Mouse (Mus musculus): ENCODE measurements around the gene Gnl3l. TPM values are rescaled to one million over a fixed set of nuclear protein-coding genes. Genes with fewer than 3 reads are reported as not detected.
A peak's percentile ranks its signal among the peaks of the same experiment; 100 is the strongest.

Gnl3l gene
- polyA plus RNA-seq, 1 experiment from 2014 or later: 7.0 TPM

DNA sequence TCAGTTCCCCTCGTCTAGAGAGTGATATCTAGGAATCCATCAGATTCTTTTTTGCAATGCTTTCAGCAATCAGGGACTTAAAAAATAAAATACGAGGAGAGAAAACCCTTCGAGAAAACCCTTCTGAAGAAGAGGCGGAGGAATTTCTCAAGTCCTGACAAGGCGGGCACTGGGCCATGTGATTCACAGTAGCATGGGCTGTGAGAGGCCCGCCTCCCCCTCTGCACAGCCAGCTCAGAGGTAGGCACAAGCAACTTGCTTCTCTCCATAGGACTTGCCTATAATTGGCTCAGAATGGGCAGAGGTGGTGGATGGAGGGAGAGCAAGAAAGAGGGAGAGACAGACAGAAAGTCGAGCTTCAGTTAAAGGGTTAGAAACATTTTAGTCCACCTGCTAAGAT is 33.2 kb upstream of the Gnl3l start:
- TF ChIP-seq EP300 (IDR thresholded peaks at IDR 0.05; ENCODE audit: low read depth): no peak
- TF ChIP-seq CTCF (IDR thresholded peaks at IDR 0.05; ENCODE audit: low read depth): no peak
- ATAC-seq (no peak), DNase-seq (no peak)
- no peaks in the 10 kb centered on the region for H3K4me1 ChIP-seq (ENCODE audit: insufficient read depth)
- H3K27me3 ChIP-seq (ENCODE audit: insufficient read depth, low read length): 0 out of 2 replicates have a peak, but pooled peaks cover 3% of the 10 kb centered on the region
- no peak overlapping the region for H3K27ac ChIP-seq (ENCODE audit: low read depth)
- no peaks in the 10 kb centered on the region for H3K9me3 ChIP-seq (ENCODE audit: low read length)
- H3K36me3 ChIP-seq (replicated peaks; ENCODE audit: insufficient read depth, low read length): no peaks in the 10 kb centered on the region
- H3K4me2 ChIP-seq (ENCODE audit: low read depth, low read length): no peak overlapping the region
- H3K9ac ChIP-seq (replicated peaks): no peak overlapping the region
- WGBS (ENCODE audit: insufficient replicate concordance): 65% methylated on average over 7 of the region's 7 CpGs
- no peak overlapping the region for H3K4me3 ChIP-seq (ENCODE audit: low read depth, low read length)

DNA sequence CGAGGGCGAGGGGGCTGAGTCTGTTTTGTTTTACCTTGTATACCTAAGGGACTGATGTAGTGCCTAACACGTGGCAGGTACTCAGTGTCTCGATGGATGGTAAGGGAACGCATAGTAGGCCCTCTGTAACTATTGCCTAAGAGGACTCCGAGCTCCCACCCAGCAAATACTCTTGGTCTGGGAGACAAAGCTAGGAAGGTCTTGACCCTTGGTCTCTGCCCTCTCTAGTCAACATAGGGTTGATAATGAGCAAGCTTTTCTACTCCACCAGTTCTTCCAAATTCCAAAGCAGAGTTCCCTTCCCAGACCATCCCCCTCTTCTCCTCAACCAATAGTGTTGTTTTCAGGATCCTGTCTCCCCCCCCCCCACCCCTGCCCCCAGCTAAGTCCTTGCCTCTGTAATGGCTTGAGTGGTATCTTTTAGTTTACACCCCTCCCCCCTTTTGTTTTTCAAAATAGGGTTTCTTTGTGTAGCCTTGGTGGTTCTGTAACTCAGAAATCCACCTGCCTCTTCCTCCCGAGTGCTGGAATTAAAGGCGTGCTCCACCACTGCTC is 32.6 kb upstream of the Gnl3l start:
- Histone ChIP-seq H3K4me3 (ENCODE audit: low read depth, low read length) (no peak overlapping the region), H3K4me2 (ENCODE audit: low read depth, low read length) (no peak overlapping the region), H3K9ac (replicated peaks) (no peak overlapping the region), H3K27me3 (ENCODE audit: insufficient read depth, low read length) (0 out of 2 replicates have a peak, but pooled peaks cover 3% of the 10 kb centered on the region), H3K36me3 (replicated peaks; ENCODE audit: insufficient read depth, low read length) (no peaks in the 10 kb centered on the region), H3K9me3 (ENCODE audit: low read length) (no peaks in the 10 kb centered on the region), H3K4me1 (ENCODE audit: insufficient read depth) (no peaks in the 10 kb centered on the region), H3K27ac (ENCODE audit: low read depth) (no peak overlapping the region)
- TF ChIP-seq EP300 (IDR thresholded peaks at IDR 0.05; ENCODE audit: low read depth) (no peak), CTCF (IDR thresholded peaks at IDR 0.05; ENCODE audit: low read depth) (no peak)
- 50% methylated on average over 8 of the region's 8 CpGs for WGBS (ENCODE audit: insufficient replicate concordance)
- no peak for DNase-seq
- ATAC-seq: no peak

DNA sequence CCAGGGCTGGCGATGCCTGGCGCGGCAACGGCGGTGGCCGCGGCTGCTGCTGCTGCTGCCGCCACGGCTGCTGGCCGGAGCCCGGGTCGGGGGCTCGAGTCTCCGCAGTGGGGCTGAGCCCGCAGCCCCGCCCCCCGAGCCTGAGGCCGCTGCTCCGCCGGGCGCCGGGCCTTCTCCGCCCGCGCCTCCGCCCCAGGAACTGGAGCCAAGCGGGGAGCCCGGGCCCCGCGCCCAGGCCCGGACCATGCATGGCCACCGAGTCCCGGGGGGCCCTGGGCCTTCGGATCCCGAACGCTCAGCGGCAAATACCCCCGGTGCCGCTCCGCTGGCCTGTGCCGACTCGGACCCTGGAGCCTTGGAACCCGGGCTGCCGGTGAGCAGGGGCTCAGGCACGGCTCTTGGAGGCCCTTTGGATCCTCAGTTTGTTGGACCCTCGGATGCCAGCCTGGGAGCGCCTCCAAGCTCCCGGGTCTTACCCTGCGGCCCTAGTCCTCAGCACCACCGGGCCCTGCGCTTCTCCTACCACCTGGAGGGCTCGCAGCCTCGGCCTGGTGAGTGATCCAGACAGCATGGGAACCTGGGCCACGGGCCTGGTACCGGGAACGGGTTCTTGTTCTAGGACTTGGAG is 30.4 kb upstream of the Gnl3l start:
- TF ChIP-seq EP300 (IDR thresholded peaks at IDR 0.05; ENCODE audit: low read depth): no peak
- TF ChIP-seq CTCF (IDR thresholded peaks at IDR 0.05; ENCODE audit: low read depth): no peak
- Histone ChIP-seq H3K27ac (ENCODE audit: low read depth) (peak overlapping the region; percentile 39; the same call in 1 of the 2 replicates), H3K4me3 (ENCODE audit: low read depth, low read length) (peak overlapping the region; percentile 60), H3K9ac (replicated peaks) (peak overlapping the region; percentile 61), H3K9me3 (ENCODE audit: low read length) (no peaks in the 10 kb centered on the region), H3K36me3 (replicated peaks; ENCODE audit: insufficient read depth, low read length) (no peaks in the 10 kb centered on the region), H3K27me3 (ENCODE audit: insufficient read depth, low read length) (peaks cover 3% of the 10 kb centered on the region; the same call in 1 of the 2 replicates), H3K4me2 (ENCODE audit: low read depth, low read length) (peak overlapping the region; percentile 72), H3K4me1 (ENCODE audit: insufficient read depth) (no peaks in the 10 kb centered on the region)
- ATAC-seq: peak; percentile 49; the same call in 1 of the 2 replicates
- peak; percentile 18 for DNase-seq
- 28% methylated on average over 17 of the region's 56 CpGs for WGBS (ENCODE audit: insufficient replicate concordance)

DNA sequence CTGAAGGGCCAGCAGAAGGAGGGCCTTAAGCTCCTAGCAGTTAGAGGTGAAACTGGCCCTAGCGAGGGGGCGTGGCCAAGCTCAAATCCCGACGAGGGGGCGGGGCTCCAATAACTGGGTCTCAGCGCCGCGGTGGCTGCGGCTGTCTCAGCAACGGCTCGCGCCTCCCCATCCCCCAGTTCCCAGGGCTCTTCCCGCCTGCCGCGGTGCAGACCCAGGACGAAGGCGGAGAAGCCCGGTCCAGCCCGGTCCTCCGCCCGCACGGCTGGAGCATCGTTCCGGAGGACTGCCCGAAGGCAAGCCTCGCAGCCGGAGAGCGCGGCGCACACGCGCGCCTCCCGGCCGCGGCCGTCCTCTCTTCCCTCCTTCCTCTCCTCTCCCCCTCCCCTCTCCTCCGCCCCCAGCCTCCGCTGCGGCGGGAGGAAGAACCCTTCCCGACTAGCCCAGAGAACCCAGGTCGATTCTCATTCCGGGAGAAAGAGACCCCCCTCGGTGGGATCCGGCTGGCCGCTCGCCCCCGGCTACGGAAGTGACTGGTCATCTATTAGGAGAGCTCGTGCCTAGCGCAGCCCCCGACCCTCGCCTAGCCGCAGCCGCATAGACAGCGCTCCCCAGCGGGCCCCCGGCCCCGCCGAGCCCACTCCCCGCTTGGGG is 29.8 kb upstream of the Gnl3l start:
- Histone ChIP-seq H3K36me3 (replicated peaks; ENCODE audit: insufficient read depth, low read length) (no peaks in the 10 kb centered on the region), H3K4me3 (ENCODE audit: low read depth, low read length) (peak overlapping the region; percentile 60), H3K4me2 (ENCODE audit: low read depth, low read length) (peak overlapping the region; percentile 72), H3K9me3 (ENCODE audit: low read length) (no peaks in the 10 kb centered on the region), H3K4me1 (ENCODE audit: insufficient read depth) (no peaks in the 10 kb centered on the region), H3K27me3 (ENCODE audit: insufficient read depth, low read length) (peaks cover 3% of the 10 kb centered on the region; the same call in 1 of the 2 replicates), H3K27ac (ENCODE audit: low read depth) (peak overlapping the region; percentile 39; the same call in 1 of the 2 replicates), H3K9ac (replicated peaks) (peak overlapping the region; percentile 61)
- 22% methylated on average over 19 of the region's 62 CpGs for WGBS (ENCODE audit: insufficient replicate concordance)
- ATAC-seq (peak; percentile 79), DNase-seq (peak; percentile 78)
- TF ChIP-seq EP300 (IDR thresholded peaks at IDR 0.05; ENCODE audit: low read depth) (no peak), CTCF (IDR thresholded peaks at IDR 0.05; ENCODE audit: low read depth) (no peak)

DNA sequence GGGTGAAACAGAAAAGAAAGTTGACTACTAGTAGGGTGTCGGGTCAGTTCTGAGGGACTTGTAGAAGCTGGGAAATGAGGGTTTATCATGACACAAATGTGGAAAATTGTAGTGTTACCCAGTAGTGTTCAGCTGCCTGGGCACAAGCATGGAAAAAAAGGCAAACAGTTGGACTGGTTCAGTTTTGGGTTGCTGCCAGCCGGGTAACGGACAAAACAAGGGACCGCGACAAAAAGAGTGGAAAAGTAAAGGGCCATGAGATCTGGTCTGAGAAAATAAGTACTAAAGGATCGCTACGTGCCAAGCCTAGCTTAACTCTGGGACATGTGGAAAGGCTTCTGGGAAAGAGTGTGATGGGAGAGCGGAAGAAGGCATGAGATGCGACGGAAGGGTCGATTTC is 29.2 kb upstream of the Gnl3l start:
- DNase-seq (no peak), ATAC-seq (no peak)
- H3K27me3 ChIP-seq (ENCODE audit: insufficient read depth, low read length): peaks cover 3% of the 10 kb centered on the region; the same call in 1 of the 2 replicates
- no peak for TF ChIP-seq CTCF (IDR thresholded peaks at IDR 0.05; ENCODE audit: low read depth)
- TF ChIP-seq EP300 (IDR thresholded peaks at IDR 0.05; ENCODE audit: low read depth): no peak
- H3K9ac ChIP-seq (replicated peaks): no peak overlapping the region
- no peaks in the 10 kb centered on the region for H3K4me1 ChIP-seq (ENCODE audit: insufficient read depth)
- H3K4me2 ChIP-seq (ENCODE audit: low read depth, low read length): no peak overlapping the region
- WGBS (ENCODE audit: insufficient replicate concordance): 56% methylated on average over 11 of the region's 11 CpGs
- H3K9me3 ChIP-seq (ENCODE audit: low read length): no peaks in the 10 kb centered on the region
- H3K4me3 ChIP-seq (ENCODE audit: low read depth, low read length): no peak overlapping the region
- no peaks in the 10 kb centered on the region for H3K36me3 ChIP-seq (replicated peaks; ENCODE audit: insufficient read depth, low read length)
- no peak overlapping the region for H3K27ac ChIP-seq (ENCODE audit: low read depth)

DNA sequence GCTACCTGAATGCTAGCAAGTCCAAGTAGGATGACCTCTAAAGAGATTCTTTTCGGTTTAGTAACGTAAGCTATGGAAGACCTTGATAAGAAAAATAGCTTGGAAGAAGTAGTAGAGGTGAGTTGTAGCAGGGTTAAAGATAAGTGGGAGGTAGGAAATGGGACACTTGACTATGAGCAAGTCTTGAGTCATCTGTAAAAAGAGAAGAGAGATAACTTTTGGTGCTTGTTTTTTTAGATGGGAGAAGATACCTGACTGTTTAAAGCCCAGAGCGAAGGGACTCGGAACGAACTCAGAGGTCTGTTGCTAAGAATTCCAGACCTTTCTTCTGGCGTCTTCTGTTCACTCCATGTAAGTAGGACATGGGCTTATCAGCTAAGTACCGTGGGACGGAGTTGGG is 28.7 kb upstream of the Gnl3l start, which contains the start of gene Fgd1:
Gene Fgd1, plus strand, starts transcription at position 301 of the 400 bp plus-strand sequence.
- Histone ChIP-seq H3K36me3 (replicated peaks; ENCODE audit: insufficient read depth, low read length) (no peaks in the 10 kb centered on the region), H3K9me3 (ENCODE audit: low read length) (no peaks in the 10 kb centered on the region), H3K4me1 (ENCODE audit: insufficient read depth) (no peaks in the 10 kb centered on the region), H3K27ac (ENCODE audit: low read depth) (peak within 1 kb of the TSS; percentile 39; the same call in 1 of the 2 replicates), H3K4me2 (ENCODE audit: low read depth, low read length) (peak within 1 kb of the TSS; percentile 72), H3K27me3 (ENCODE audit: insufficient read depth, low read length) (peaks cover 3% of the 10 kb centered on the region; the same call in 1 of the 2 replicates), H3K4me3 (ENCODE audit: low read depth, low read length) (peak within 1 kb of the TSS; percentile 60), H3K9ac (replicated peaks) (peak within 1 kb of the TSS; percentile 61; the same call in 1 of the 2 replicates)
- TF ChIP-seq CTCF (IDR thresholded peaks at IDR 0.05; ENCODE audit: low read depth) (no peak), EP300 (IDR thresholded peaks at IDR 0.05; ENCODE audit: low read depth) (no peak)
- no peak for ATAC-seq
- DNase-seq: no peak
- 88% methylated on average over 8 of the region's 8 CpGs for WGBS (ENCODE audit: insufficient replicate concordance)
